Mouse (Mus musculus) B cell, adult 62 days (primary cell): ENCODE data around the gene Abcf1. TPM values are rescaled to one million over a fixed set of nuclear protein-coding genes. Genes with fewer than 3 reads are reported as not detected.

ENCODE experiments used
- total RNA-seq: library from RNA; stranded (reverse); gene quantifications from 4 replicates; pipeline ENCODE4 v1.2.4, GENCODE M21; 2023

The Abcf1 gene
- 110 to 126 TPM (median 118 TPM) in 4 replicates for total RNA-seq

DNA sequence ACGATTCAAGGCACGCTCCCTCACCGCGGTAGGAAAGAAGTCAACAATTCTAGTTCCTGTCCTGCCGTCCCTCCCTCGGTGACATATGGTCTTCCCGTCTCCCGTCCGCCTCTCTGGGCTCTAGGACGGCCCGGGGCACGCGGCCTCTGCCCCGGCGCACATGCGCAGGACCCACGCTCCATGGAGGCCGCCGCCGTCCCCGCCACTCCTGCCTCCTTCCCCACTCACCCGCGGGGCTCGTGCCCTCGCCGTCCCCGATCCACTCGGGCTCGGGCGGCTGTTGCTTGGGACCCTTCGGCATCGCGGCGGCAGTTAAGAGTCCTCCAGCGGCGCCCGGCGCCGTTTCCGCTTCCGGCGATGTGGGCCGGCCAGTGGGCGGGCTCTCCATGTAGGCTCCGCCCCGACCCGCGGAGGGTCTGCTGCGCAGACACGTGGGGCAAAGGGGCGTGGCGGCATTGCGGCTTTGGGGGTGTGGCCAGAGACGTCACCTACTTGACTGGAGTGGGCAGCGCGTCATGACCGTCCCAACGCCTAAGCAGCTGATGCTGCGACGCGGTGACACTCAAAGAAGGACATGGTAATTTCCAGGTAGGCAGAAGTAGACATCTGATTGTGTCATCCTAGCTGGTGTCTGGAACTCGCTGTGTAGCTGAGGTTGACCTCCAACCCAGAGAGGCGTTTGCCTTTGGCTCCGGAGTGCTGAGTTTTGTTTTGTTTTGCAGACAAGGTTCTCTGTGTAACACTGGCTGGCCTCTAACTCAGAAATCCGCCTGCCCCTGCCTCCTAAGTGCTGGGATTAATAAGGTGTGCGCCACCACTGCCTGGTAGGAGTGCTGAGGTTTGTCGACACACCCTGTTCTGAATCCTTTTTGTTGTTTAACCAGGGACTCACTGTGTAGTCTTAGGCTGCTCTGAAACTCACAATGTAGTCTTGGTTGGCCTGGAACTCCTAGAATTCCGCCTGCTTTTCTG is at the start of gene Abcf1:
Gene Abcf1, minus strand, starts transcription at position 344 of the 972 bp plus-strand sequence.

DNA sequence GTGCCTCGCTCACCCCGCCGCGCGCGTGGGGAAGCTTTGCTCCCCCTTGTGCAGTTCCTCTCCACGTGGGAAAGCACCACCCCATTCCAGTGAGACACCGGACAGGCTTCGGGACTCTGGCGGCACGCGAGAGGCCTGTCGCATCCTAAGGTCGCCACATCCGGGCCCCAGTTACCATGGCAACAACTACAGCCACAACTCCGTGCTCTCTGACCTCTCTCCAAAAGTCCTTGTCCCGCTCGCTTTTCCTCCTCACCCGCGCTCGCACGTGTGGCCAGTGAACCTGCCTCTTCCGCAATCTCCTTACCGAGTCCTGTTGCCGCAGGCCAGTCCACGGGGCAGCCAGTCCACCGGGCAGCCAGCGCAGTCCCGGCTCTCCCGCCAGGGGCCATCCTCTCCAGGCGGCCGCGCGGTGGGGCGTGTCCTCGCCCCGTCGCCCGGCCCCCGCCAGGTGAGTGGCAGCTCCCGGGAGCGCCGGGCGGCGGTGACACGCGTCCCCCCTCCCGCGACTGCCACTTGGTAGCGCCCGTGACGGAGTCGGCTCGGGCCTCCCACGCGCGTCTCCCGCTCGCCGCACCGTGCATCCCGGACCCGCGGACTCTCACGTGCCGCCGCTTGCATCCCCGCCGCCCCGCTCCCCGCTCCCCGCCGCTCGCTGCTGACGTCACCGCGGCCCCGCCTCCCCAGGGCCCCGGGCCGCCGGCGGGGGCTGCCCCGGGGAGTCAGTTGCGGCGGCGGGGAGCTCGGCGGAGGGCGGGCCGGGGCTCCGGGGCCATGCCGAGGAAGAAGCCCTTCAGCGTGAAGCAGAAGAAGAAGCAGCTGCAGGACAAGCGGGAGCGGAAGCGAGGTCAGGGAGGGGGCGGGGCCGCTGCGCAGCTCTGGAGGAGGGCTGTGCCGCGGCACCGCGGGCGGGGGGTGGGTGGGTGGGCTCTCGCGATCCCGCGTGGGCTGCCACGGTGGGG is 10.1 kb upstream of the Abcf1 start, which contains the start of the genes Gnl1 and Prr3:
Gene Gnl1, plus strand, starts transcription at position 451 of the 962 bp plus-strand sequence.
Gene Prr3, minus strand, starts transcription at position 836 of the 962 bp plus-strand sequence.

DNA sequence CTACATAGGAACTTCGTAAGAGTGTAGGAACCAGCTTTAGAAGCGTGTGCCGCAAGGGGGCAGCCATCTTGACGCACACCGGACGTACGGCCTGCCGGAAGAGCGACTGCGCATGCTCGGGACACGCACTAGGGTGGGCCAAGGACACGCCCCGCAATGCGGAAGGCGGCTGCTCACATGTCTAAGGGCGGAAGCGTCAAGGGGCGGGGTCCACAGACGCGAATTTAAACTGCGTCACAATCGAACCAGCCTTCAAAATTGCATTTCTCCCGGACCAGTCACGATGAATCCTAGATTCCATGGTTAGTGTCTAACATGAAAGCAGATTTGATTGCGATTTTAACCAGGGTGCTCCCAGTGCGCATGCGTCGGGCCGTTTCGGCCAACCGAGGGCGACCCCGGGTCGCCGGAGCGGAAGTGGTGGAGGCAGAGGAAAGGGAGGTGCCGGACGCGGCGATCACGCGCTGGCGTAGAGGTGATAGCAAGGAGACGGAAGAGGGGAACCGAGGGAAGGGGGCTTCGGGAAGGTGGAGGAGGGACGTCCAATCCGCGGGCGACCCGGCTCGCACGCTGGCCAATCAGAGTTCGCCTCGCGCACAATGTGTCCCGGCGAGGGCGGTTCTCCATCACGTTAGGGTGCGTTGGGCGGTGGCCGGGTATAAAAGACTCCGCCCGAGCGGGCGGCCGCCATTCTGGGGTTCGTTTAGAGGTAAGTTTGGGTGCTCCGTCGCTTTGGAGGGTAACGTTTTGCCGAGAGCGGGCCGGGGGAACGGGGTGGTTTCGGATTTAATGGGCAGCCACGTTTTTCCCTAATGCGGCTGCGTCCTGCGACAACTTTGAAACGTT is 53.0 kb downstream of the Abcf1 start, which contains the start of the genes Mrps18b and Ppp1r10:
Gene Mrps18b, minus strand, starts transcription at position 93 of the 846 bp plus-strand sequence.
Gene Ppp1r10, plus strand, starts transcription at position 138 of the 846 bp plus-strand sequence.

DNA sequence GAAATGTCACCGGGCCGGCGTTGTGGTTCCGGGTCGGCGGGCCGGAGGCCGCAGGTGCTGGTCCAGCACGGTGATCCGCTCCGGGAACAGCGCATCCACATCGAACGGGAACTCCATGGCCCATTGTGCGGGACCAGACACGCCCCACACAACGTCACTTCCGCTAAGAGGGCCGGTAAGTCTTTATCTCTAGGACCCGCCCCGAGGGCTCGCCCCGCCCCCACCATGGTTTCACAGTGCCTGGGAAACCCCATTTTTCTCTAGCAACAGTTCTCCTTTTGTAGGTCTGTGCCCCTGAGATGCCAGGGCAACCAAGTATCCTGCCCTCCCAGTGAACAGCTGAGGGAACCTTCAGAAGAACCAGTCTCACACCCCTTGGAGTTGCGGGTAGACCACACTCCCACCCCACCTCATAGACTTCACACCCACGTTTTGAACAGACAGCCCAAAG is 59.6 kb downstream of the Abcf1 start, which contains the start of gene Atat1:
Gene Atat1, minus strand, starts transcription at position 157 of the 451 bp plus-strand sequence.

Other genes with a start within 250 kb of the Abcf1 start
- 0.52 to 1.1 TPM (median 1.0 TPM) in 3 of 4 replicates, not detected in the other for gene Ier3, start 148.1 kb downstream of the Abcf1 start, total RNA-seq
- gene Flot1, start 146.5 kb downstream of the Abcf1 start, total RNA-seq = 18.3 to 24.9 TPM (median 22.1 TPM) in 4 replicates
- gene Tubb5, start 131.5 kb downstream of the Abcf1 start, total RNA-seq = 236 to 254 TPM (median 249 TPM) in 4 replicates
- 73.0 to 81.1 TPM (median 79.2 TPM) in 4 replicates for gene Mdc1, start 128.2 kb downstream of the Abcf1 start, total RNA-seq
- gene Nrm, start 108.4 kb downstream of the Abcf1 start, total RNA-seq = 85.5 to 100 TPM (median 88.6 TPM) in 4 replicates
- 217 to 232 TPM (median 222 TPM) in 4 replicates for gene Ppp1r18, start 104.2 kb downstream of the Abcf1 start, total RNA-seq
- gene Dhx16, start 89.9 kb downstream of the Abcf1 start, total RNA-seq = 104 to 117 TPM (median 107 TPM) in 4 replicates
- 17.2 to 24.2 TPM (median 21.6 TPM) in 4 replicates for gene 2310061I04Rik, start 72.3 kb downstream of the Abcf1 start, total RNA-seq
- 17.1 to 19.0 TPM (median 18.1 TPM) in 4 replicates for gene Atat1, start 59.7 kb downstream of the Abcf1 start, total RNA-seq
- gene Mrps18b, start 53.4 kb downstream of the Abcf1 start, total RNA-seq = 66.6 to 75.4 TPM (median 71.1 TPM) in 4 replicates
- 169 to 183 TPM (median 172 TPM) in 4 replicates for gene Ppp1r10, start 53.3 kb downstream of the Abcf1 start, total RNA-seq
- 74.4 to 96.2 TPM (median 83.1 TPM) in 4 replicates for gene Gnl1, start 10.1 kb upstream of the Abcf1 start, total RNA-seq
- gene Prr3, start 10.5 kb upstream of the Abcf1 start, total RNA-seq = 76.5 to 103 TPM (median 82.0 TPM) in 4 replicates
- 41.0 to 45.3 TPM (median 43.3 TPM) in 4 replicates for gene H2-T24, start 50.8 kb upstream of the Abcf1 start, total RNA-seq
- 309 to 351 TPM (median 339 TPM) in 4 replicates for gene H2-T23, start 63.1 kb upstream of the Abcf1 start, total RNA-seq
- gene H2-T22, start 73.0 kb upstream of the Abcf1 start, total RNA-seq = 79.2 to 84.9 TPM (median 81.8 TPM) in 4 replicates
- 0.43 to 0.78 TPM in 2 of 4 replicates, not detected in the others for gene Gm6034, start 73.2 kb upstream of the Abcf1 start, total RNA-seq
- gene Gm11127, start 88.6 kb upstream of the Abcf1 start, total RNA-seq = 60.5 to 70.0 TPM (median 65.9 TPM) in 4 replicates
- 1.6 to 2.8 TPM (median 1.8 TPM) in 4 replicates for gene Gm19684, start 151.9 kb upstream of the Abcf1 start, total RNA-seq
- 12.8 to 20.3 TPM (median 16.2 TPM) in 4 replicates for gene Gm7030, start 159.7 kb upstream of the Abcf1 start, total RNA-seq
- 0.75 to 0.76 TPM in 2 of 4 replicates, not detected in the others for gene Gm8909, start 198.8 kb upstream of the Abcf1 start, total RNA-seq
- gene H2-T3, start 220.5 kb upstream of the Abcf1 start, total RNA-seq = not detected in 4 replicates